Mouse (Mus musculus) gastrocnemius, postnatal 10 days (tissue): Measurements from ENCODE around the gene Sgta. TPM values are rescaled to one million over a fixed set of nuclear protein-coding genes. Genes with fewer than 3 reads are reported as not detected.

Experiments used
- DNase-seq: peaks from one replicate; pipeline ENCODE4 v3.0.0; 2021; ENCODE audit warnings: mixed read lengths
- total RNA-seq, 2 experiments: library from RNA; stranded (reverse); gene quantifications; 2 replicates each; pipeline ENCODE4 v1.2.3; 2021

The Sgta gene
- total RNA-seq, 2 experiments from 2014 or later: 82.2 to 84.4 TPM

- no peak for DNase-seq
Measured at GRCm38 (mm10) chr10:81020207-81020606, 39.8 kb downstream of the Sgta start.

DNA sequence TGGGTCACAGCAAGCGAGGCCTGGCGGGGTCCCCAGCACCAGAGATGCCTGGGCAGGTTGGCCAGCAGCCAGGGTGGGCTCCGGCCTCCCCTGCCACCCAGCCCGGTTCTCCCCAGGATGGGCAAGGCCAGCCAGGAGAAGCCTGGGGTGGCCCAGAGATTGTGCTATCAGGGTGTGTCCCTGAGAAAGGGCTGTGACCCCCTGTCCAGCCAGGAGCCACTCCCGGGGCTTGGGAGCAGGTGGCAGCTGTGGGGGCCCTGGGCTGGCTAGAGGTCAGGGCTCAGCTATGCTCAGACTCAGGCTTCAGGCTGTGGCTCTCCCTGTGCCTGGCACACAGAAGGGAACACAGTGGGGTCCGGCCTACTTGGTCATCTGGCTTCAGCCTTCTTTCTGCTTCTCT is 40.3 kb downstream of the Sgta start:
- no peak for DNase-seq

DNA sequence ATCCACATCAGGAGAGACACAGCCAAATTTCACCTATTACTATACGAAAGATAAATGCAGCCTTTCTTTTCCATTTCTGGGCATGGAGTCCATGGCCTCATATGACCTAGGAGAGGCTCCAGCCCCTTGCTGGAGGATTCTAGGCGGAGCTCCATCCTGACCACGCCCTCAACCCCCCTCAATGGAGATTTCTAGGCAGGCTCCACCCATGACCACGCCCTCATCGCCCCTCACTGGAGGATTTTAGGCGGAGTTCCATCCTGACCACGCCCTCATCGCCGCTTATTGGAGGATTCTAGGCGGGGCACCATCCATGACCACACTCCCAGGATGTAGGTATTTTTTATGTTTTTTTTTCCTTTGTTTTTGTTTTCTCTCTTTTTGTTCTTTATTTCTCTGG is 41.7 kb downstream of the Sgta start:
- DNase-seq: peak; percentile 57

GRCm38 (mm10) chr10:81016645-81017044 is 43.3 kb downstream of the Sgta start:
- DNase-seq: peak; percentile 79

- DNase-seq: no peak
Measured at GRCm38 (mm10) chr10:81015666-81016065, 44.3 kb downstream of the Sgta start.

DNA sequence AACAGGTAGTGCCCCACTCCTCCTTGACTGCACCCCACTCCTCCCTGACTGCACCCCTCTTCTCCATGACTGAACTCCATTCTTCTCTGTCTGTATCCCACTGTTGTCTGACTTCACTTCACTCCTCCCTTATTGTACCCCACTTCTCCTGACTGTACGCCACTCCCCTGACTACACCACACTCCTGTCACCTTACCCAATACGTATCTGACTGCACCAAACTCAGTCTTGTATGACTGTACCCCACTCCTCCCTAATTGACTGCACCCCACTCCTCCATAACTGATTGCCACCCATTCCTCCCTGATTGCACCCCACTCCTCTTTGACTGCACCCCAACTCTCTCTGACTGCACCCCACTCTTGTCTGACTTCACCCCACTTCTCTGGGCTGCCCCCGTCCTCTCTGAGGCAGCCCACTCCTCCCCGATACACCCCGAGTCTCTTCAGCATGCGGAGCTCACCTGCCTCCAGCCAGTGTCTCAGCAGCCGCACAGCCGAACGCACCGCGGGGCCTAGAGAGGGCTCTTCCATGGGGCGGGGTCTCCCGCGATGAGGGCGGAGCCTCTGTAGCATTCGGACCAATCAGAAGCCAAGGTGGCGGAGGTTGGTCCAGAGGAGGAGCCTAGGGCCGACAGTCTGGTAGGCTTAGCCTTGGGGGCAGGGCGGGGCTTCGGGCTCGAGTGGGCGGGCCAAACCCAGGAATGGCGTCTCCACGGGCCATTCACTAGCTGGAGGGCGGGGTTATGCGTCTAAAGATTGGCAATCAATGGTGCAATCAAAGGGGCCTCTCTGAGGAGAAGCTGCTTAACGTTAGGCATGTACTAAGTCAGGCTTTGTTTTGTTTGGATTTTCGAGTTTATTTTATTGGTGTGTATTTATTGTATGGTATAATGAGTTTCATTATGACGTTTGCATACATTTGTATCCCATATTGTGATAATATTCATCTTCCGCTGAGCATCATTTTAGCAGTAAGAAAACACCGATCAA is 45.3 kb downstream of the Sgta start, which contains the start of gene Gng7:
Gene Gng7 (minus strand): TSS at position 553 of the 992 bp plus-strand sequence.
- DNase-seq: peak; percentile 87

DNA sequence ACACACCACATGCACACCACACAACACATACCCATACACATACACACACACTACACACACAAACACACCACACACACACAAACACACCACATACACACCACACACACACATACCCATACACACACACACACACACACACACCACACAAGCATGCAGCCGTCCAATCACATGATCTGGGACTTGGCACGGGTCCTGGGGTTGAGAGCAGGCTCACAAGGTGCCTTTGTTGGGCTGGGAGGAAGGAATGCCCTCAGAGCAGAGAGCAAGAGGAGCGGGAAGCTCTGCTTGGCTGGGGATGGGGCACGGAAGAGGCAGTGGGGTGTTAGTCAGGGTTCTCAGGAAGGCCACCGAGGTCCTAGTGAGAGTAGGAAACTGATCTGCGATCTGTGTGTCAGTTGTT is 49.1 kb downstream of the Sgta start:
- no peak for DNase-seq

GRCm38 (mm10) chr10:81007240-81007639 is 52.7 kb downstream of the Sgta start:
- DNase-seq: no peak

DNA sequence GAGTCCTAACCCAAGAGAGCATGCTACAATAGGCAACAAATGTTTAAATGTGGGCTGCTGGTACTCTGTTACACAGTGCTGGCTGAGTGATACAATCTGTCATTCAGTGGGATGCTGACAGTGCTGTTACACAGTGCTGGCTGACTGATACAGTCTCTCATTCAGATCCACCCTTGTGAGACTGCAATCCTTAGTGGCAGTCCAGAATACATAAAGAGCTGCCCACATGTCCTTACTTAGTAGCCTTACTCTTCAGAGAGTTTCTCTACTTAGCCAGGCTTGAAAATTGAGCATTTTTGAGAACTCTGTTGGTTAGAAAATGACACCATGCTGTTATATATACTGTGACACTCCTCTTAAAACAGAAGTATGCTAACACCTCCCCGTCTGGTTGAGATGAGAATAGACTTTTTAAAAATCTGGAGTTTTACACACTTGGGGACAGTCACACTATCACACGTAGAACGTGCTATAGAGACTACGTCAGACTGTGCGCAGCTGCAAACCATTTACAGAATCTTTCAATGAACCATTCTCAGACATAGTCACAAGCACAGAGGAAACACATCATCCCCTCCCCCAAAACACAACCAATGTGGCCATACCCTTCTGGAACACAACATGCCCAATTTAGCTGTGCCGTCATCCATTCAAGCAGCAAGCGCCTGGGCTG is 53.8 kb downstream of the Sgta start:
- DNase-seq: no peak

GRCm38 (mm10) chr10:81001161-81001560 is 58.8 kb downstream of the Sgta start:
- DNase-seq: no peak

- DNase-seq: no peak
Measured at GRCm38 (mm10) chr10:81000197-81001062, 59.6 kb downstream of the Sgta start.

GRCm38 (mm10) chr10:80999362-81000196 is 60.4 kb downstream of the Sgta start:
- peak; percentile 81 for DNase-seq

DNA sequence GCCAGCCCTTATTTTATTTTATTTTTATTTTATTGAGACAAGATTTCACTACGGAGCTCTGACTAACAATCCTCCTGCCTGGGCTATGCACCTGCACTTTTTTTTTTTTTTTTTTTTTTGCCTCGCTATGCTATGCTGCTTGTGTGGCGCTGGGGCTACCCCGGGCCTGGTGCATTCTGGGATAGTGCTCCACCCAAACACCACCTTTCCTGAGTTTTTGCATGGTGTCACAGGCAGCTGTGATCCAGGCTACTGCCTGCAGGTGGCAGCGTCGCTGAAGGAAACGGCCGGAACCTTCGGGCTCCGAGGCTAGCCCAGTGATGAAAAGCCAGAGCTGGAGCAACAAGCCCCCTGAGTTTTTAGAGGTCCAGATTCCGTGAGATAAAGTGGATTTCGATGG is 61.2 kb downstream of the Sgta start:
- DNase-seq: no peak

DNA sequence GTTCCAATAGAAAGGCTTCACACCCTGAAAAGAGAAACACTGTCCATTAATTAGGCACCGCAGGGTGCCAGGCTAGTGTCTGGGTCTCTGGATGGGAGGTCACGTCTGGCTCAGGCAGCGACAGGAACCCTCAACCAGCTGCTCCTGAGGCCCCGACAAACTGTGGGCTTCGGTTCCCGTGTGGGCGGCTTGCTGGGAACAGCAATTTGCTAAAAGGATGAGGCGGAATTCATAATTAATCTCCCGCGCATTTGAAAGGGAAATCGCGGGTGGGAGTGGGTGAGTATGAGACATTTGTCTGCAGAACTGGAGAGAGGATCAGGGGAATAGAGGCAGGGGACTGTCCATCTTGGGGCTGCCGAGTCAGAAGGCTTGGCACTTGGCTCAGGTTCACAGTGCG is 62.0 kb downstream of the Sgta start:
- no peak for DNase-seq

DNA sequence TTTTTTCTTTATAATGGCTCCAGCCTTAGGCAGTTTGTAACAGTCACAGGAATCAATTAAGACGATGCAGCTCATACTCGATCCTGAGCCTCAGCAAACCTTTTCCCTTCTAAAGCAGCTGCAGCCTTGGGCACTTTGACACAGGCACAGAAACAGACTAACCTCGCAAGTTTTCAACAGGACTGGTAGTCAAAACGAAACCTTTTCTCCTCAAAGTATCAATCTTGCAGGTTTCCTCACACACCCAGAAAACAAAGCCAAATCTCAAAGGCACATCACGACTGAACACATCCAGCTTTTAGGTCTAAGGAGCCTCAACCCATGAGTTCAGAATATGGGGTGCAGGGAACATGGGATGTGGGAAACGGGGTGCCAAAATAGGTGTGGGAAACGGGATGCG is 62.6 kb downstream of the Sgta start:
- DNase-seq: no peak

DNA sequence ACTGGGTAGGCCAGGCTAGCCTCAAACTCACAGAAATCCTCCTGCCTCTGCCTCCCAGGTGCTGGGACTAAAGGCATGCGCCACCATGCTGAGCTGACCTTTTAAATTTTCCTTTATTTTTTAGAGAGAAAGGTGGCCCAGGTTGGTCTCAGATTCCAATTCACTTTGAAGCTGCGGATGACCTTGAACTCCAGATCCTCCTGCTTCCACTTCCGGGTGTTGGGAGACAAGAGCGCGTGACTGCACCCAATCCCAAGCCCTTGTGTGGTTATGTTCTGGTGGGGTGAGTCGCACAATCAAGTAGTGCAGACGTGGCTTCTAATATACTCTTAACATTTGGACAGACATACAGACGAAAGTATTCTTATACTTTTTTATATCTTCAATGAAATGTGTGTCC is 63.5 kb downstream of the Sgta start:
- no peak for DNase-seq

- DNase-seq: peak; percentile 88
Measured at GRCm38 (mm10) chr10:80995091-80995632, 64.8 kb downstream of the Sgta start.

- no peak for DNase-seq
Measured at GRCm38 (mm10) chr10:80994621-80995020, 65.4 kb downstream of the Sgta start.
